Mouse (Mus musculus) sigmoid colon, adult 10 weeks (tissue): ENCODE results near the gene Ifitm3. TPM values are rescaled to one million over a fixed set of nuclear protein-coding genes. Genes with fewer than 3 reads are reported as not detected.

Experiments used
- polyA plus RNA-seq: library from polyadenylated mRNA; stranded (reverse); fragments of 350-450 nt; fragmentation: Illumina TruSeq; extraction: RNeasy Lipid Tissue Mini Kit (QIAGEN cat#74804); gene quantifications from one replicate; pipeline ENCODE4 v1.2.3, GENCODE M21; 2014; ENCODE audit warnings: low read depth, low replicate concordance

Ifitm3 gene
- polyA plus RNA-seq: 7.6 TPM

GRCm38 (mm10) chr7:141010593-141010992 is at the start of gene Ifitm3:
Ifitm3 (minus strand) TSS chr7:141010770.

GRCm38 (mm10) chr7:141028831-141029230 is 18.3 kb upstream of the Ifitm3 start, which contains the start of gene Gm17387:
Gm17387 (plus strand) TSS chr7:141029131.

GRCm38 (mm10) chr7:141017824-141018223 is 7.3 kb upstream of the Ifitm3 start, which contains the start of gene Ifitm6:
Ifitm6 (minus strand) TSS chr7:141017924.

GRCm38 (mm10) chr7:140966921-140967320 is 43.6 kb downstream of the Ifitm3 start, which contains the start of gene Ifitm1:
Ifitm1 (plus strand) TSS chr7:140967221.

Other genes with a start within 250 kb of the Ifitm3 start
- 26.0 TPM for gene Cyp2e1, start 247.0 kb downstream of the Ifitm3 start, polyA plus RNA-seq
- not detected for gene Syce1, start 222.9 kb downstream of the Ifitm3 start, polyA plus RNA-seq
- 1.5 TPM for gene Zfp941, start 188.6 kb downstream of the Ifitm3 start, polyA plus RNA-seq
- gene Urah, start 175.8 kb downstream of the Ifitm3 start, polyA plus RNA-seq: 11.3 TPM
- not detected for gene Scgb1c1, start 165.2 kb downstream of the Ifitm3 start, polyA plus RNA-seq
- not detected for gene Odf3, start 163.0 kb downstream of the Ifitm3 start, polyA plus RNA-seq
- gene Gm45785, start 154.4 kb downstream of the Ifitm3 start, polyA plus RNA-seq: not detected
- gene Ric8a, start 153.8 kb downstream of the Ifitm3 start, polyA plus RNA-seq: 6.9 TPM
- gene Bet1l, start 153.2 kb downstream of the Ifitm3 start, polyA plus RNA-seq: 3.0 TPM
- 117 TPM for gene Psmd13, start 128.8 kb downstream of the Ifitm3 start, polyA plus RNA-seq
- gene Sirt3, start 128.5 kb downstream of the Ifitm3 start, polyA plus RNA-seq: 8.5 TPM
- gene Cox8b, start 110.3 kb downstream of the Ifitm3 start, polyA plus RNA-seq: not detected
- 26.6 TPM for gene Nlrp6, start 89.9 kb downstream of the Ifitm3 start, polyA plus RNA-seq
- gene Pgghg, start 69.4 kb downstream of the Ifitm3 start, polyA plus RNA-seq: 0.82 TPM
- not detected for gene Ifitm5, start 60.5 kb downstream of the Ifitm3 start, polyA plus RNA-seq
- not detected for gene Gm45717, start 54.8 kb downstream of the Ifitm3 start, polyA plus RNA-seq
- 56.8 TPM for gene Ifitm2, start 54.8 kb downstream of the Ifitm3 start, polyA plus RNA-seq
- 9.0 TPM for gene Ifitm1, start 43.5 kb downstream of the Ifitm3 start, polyA plus RNA-seq
- gene Ifitm6, start 7.2 kb upstream of the Ifitm3 start, polyA plus RNA-seq: 1.4 TPM
- not detected for gene Gm17387, start 18.4 kb upstream of the Ifitm3 start, polyA plus RNA-seq
- 0.19 TPM for gene B4galnt4, start 50.3 kb upstream of the Ifitm3 start, polyA plus RNA-seq
- gene Pkp3, start 67.4 kb upstream of the Ifitm3 start, polyA plus RNA-seq: 0.69 TPM
- 2.9 TPM for gene Sigirr, start 89.8 kb upstream of the Ifitm3 start, polyA plus RNA-seq
- 59.9 TPM for gene Ano9, start 107.0 kb upstream of the Ifitm3 start, polyA plus RNA-seq
- gene Ptdss2, start 111.6 kb upstream of the Ifitm3 start, polyA plus RNA-seq: 17.4 TPM
- gene Rnh1, start 162.1 kb upstream of the Ifitm3 start, polyA plus RNA-seq: 2.4 TPM
- gene Hras, start 183.2 kb upstream of the Ifitm3 start, polyA plus RNA-seq: 5.6 TPM
- 1.1 TPM for gene Lrrc56, start 183.4 kb upstream of the Ifitm3 start, polyA plus RNA-seq
- 0.66 TPM for gene Lmntd2, start 203.3 kb upstream of the Ifitm3 start, polyA plus RNA-seq
- gene Rassf7, start 205.1 kb upstream of the Ifitm3 start, polyA plus RNA-seq: 12.7 TPM
- 19.9 TPM for gene Phrf1, start 218.0 kb upstream of the Ifitm3 start, polyA plus RNA-seq